Mouse (Mus musculus): ENCODE measurements around the gene Hrh1.

GRCm38 (mm10) chr6:114478771-114479170 lies 81.0 kb downstream of the Hrh1 start:
- TF ChIP-seq CTCF (IDR thresholded peaks at IDR 0.05; ENCODE audit: control insufficient read depth, insufficient read depth, low read length) (no peak), POLR2A (IDR thresholded peaks at IDR 0.05; ENCODE audit: borderline replicate concordance, control insufficient read depth, low read depth, low read length) (no peak)

Measured in bone marrow, adult 2 months (tissue).